Mouse (Mus musculus) ES-E14 (cell line): Measurements from ENCODE around the gene Dpm3.

Source experiments
- MAFK ChIP-seq: IDR thresholded peaks from 2 replicates; pipeline ENCODE4 v1.6.1; 2014; ENCODE audit warnings: mild to moderate bottlenecking, low read depth, low read length, inconsistent platforms; ENCODE audit not compliant: insufficient read depth
- ZC3H11A ChIP-seq: IDR thresholded peaks from 2 replicates; pipeline ENCODE4 v1.6.1; 2012; ENCODE audit warnings: low read depth, mild to moderate bottlenecking, inconsistent platforms, low read length, borderline replicate concordance

DNA sequence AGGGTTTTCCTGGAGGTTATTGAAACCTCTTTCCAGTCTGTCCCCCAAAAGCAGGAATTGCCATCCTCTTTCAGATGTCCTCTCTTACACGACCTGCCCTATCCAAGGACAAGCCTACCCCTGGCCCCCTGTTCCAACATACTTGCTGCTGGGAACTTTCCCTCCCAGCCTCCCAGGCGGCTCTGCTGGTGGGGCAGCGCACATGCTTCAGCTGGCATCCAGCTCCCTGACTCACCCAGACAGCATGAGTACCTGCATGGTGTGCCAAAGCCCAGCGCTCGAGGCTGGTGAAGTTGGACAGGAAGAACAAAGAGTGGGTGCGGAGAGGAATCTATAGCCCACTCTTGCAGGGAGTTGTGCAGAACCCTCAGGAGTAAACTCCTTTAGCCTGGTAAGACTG lies 11.7 kb downstream of the Dpm3 start:
- TF ChIP-seq ZC3H11A (no peak), MAFK (no peak)
